Mouse (Mus musculus) embryonic facial prominence, embryonic 12.5 days (tissue): ENCODE data around the gene Fpgt. TPM values are rescaled to one million over a fixed set of nuclear protein-coding genes. Genes with fewer than 3 reads are reported as not detected.
A peak's percentile ranks its signal among the peaks of the same experiment; 100 is the strongest.

Source experiments
- ATAC-seq: fragments of 200-750 bp; cut with Nextera tagmentation; 2 replicates; pipeline ENCODE4 v1.8.0; 2017; ENCODE audit not compliant: insufficient number of reproducible peaks, insufficient read depth, low FRiP score, low TSS enrichment
- H3K27ac ChIP-seq: fragments of 300-500 bp; sonication (generic); 2 replicates; pipeline ENCODE4 v1.5.1; 2016; ENCODE audit warnings: mild to moderate bottlenecking
- H3K27me3 ChIP-seq: fragments of 300-500 bp; sonication (generic); 2 replicates; pipeline ENCODE4 v1.6.1; 2016; ENCODE audit warnings: mild to moderate bottlenecking, moderate library complexity
- H3K36me3 ChIP-seq: fragments of 300-500 bp; sonication (generic); 2 replicates; pipeline ENCODE4 v1.6.1; 2016; ENCODE audit warnings: mild to moderate bottlenecking
- H3K4me1 ChIP-seq: fragments of 300-500 bp; sonication (generic); 2 replicates; pipeline ENCODE4 v1.6.1; 2016
- H3K4me2 ChIP-seq: fragments of 300-500 bp; sonication (generic); replicated peaks from 2 replicates; pipeline ENCODE4 v1.6.1; 2016; ENCODE audit warnings: mild to moderate bottlenecking, moderate library complexity
- H3K4me3 ChIP-seq: fragments of 300-500 bp; sonication (generic); 2 replicates; pipeline ENCODE4 v1.5.1; 2016; ENCODE audit warnings: mild to moderate bottlenecking
- H3K9ac ChIP-seq: fragments of 300-500 bp; sonication (generic); 2 replicates; pipeline ENCODE4 v1.6.1; 2016; ENCODE audit warnings: mild to moderate bottlenecking, moderate library complexity
- H3K9me3 ChIP-seq: fragments of 300-500 bp; sonication (generic); 2 replicates; pipeline ENCODE4 v1.6.1; 2016; ENCODE audit warnings: mild to moderate bottlenecking, moderate library complexity
- WGBS: fragments of 180-500 bp; shearing (Covaris S2); methylation state at CpG from one replicate; pipeline ENCODE4 v1.1.7; 2016; 5-methylcytosine and 5-hydroxymethylcytosine counted together
- polyA plus RNA-seq: library from polyadenylated mRNA; unstranded; fragments of >200 nt; fragmentation: Nextera tagmentation; extraction: Ambion mirVana; gene quantifications from 2 replicates; pipeline ENCODE4 v1.2.1, GENCODE M21; 2016

Fpgt gene
- polyA plus RNA-seq: 16.3 and 18.9 TPM in 2 replicates

DNA sequence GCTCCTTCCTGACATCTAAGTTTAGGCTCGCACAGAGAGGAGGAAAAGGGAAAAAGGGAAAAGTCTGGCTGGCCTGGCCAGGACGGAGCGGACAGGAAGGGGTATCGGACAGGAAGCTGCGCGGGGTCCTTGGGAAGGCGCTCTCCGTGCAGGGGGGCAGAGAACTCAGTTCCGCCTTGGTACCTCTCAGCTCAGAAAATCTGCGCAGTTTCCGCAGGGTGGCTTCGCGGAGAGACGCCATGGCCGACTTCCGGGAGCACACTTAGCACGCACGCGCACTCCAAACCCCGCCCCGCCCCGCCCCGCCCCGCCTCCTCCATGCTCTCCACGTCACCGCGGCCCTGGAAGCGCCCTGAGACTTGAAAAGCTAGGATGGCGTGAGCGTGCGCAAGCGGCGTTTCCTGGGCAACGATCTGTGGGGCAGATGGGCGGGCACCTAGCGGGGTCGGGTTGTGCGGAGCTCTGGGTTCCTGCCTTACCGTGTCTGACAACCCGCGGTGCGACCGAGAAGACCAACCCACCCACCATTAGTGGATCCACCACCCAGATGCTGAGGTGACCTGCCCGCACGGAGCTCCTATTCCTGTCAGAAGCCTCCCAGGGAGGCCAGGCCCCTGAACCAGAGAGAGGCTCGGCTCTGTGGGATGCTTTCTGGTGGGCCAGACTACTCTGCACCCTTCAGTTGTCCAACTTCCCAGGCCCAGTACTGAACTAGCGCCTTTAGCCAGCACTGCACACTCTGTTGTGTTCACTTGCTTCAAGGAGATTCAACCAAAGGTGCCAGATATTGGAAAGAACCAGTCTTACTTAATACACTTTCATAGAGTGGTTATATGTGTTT, at the start of gene Fpgt, which contains the start of gene Lrriq3:
Gene Fpgt (minus strand): TSS at position 288 of the 841 bp plus-strand sequence.
Gene Lrriq3 (plus strand): TSS at position 319 of the 841 bp plus-strand sequence.
- no peaks in the 10 kb centered on the region for H3K36me3 ChIP-seq
- peak; percentile 99 for ATAC-seq
- H3K27me3 ChIP-seq: no peaks in the 10 kb centered on the region
- H3K27ac ChIP-seq: peak within 1 kb of the TSS; percentile 70
- no peaks in the 10 kb centered on the region for H3K9me3 ChIP-seq
- peaks cover 5% of the 10 kb centered on the region; the same call in 1 of the 2 replicates for H3K4me1 ChIP-seq
- H3K9ac ChIP-seq: peak within 1 kb of the TSS; percentile 64
- H3K4me3 ChIP-seq: peak within 1 kb of the TSS; percentile 62
- WGBS: under 1% methylated on average over 46 of the region's 47 CpGs
- H3K4me2 ChIP-seq: peak within 1 kb of the TSS; percentile 59

GRCm38 (mm10) chr3:155141047-155141446, 47.8 kb upstream of the Fpgt start:
- no peaks in the 10 kb centered on the region for H3K4me1 ChIP-seq
- no peak overlapping the region for H3K9ac ChIP-seq
- no peaks in the 10 kb centered on the region for H3K36me3 ChIP-seq
- H3K9me3 ChIP-seq: no peaks in the 10 kb centered on the region
- no peak overlapping the region for H3K27ac ChIP-seq
- H3K4me2 ChIP-seq: no peak overlapping the region
- ATAC-seq: no peak
- no peak overlapping the region for H3K4me3 ChIP-seq
- WGBS: 88% methylated on average over 11 of the region's 11 CpGs
- H3K27me3 ChIP-seq: no peaks in the 10 kb centered on the region

GRCm38 (mm10) chr3:155137737-155138136, 44.5 kb upstream of the Fpgt start:
- Histone ChIP-seq H3K27me3 (no peaks in the 10 kb centered on the region), H3K36me3 (no peaks in the 10 kb centered on the region), H3K9me3 (no peaks in the 10 kb centered on the region), H3K4me1 (no peaks in the 10 kb centered on the region), H3K4me3 (no peak overlapping the region), H3K4me2 (no peak overlapping the region), H3K9ac (no peak overlapping the region), H3K27ac (no peak overlapping the region)
- ATAC-seq: no peak
- 86% methylated on average over 5 of the region's 5 CpGs for WGBS

- Histone ChIP-seq H3K36me3 (no peaks in the 10 kb centered on the region), H3K9me3 (no peaks in the 10 kb centered on the region), H3K4me3 (no peak overlapping the region), H3K27ac (no peak overlapping the region), H3K4me1 (no peaks in the 10 kb centered on the region), H3K4me2 (no peak overlapping the region), H3K9ac (no peak overlapping the region), H3K27me3 (no peaks in the 10 kb centered on the region)
- no peak for ATAC-seq
- WGBS: 11% methylated on average over 1 of the region's 1 CpGs
Measured at GRCm38 (mm10) chr3:155105957-155106356, 12.8 kb upstream of the Fpgt start.

- Histone ChIP-seq H3K4me1 (no peaks in the 10 kb centered on the region), H3K9me3 (no peaks in the 10 kb centered on the region), H3K36me3 (no peaks in the 10 kb centered on the region), H3K27me3 (no peaks in the 10 kb centered on the region), H3K27ac (no peak overlapping the region), H3K9ac (no peak overlapping the region), H3K4me3 (no peak overlapping the region), H3K4me2 (no peak overlapping the region)
- 100% methylated on average over 1 of the region's 1 CpGs for WGBS
- ATAC-seq: no peak
Measured at GRCm38 (mm10) chr3:155099266-155099665, 6.1 kb upstream of the Fpgt start.

GRCm38 (mm10) chr3:155092081-155092480, 1.1 kb downstream of the Fpgt start:
- H3K9me3 ChIP-seq: no peaks in the 10 kb centered on the region
- no peak overlapping the region for H3K27ac ChIP-seq
- H3K4me2 ChIP-seq: peak overlapping the region; percentile 59
- H3K36me3 ChIP-seq: peaks cover 8% of the 10 kb centered on the region
- 92% methylated on average over 6 of the region's 6 CpGs for WGBS
- H3K4me1 ChIP-seq: peaks cover 5% of the 10 kb centered on the region; the same call in 1 of the 2 replicates
- peak overlapping the region; percentile 62; the same call in 1 of the 2 replicates for H3K4me3 ChIP-seq
- no peak overlapping the region for H3K9ac ChIP-seq
- H3K27me3 ChIP-seq: no peaks in the 10 kb centered on the region
- no peak for ATAC-seq

DNA sequence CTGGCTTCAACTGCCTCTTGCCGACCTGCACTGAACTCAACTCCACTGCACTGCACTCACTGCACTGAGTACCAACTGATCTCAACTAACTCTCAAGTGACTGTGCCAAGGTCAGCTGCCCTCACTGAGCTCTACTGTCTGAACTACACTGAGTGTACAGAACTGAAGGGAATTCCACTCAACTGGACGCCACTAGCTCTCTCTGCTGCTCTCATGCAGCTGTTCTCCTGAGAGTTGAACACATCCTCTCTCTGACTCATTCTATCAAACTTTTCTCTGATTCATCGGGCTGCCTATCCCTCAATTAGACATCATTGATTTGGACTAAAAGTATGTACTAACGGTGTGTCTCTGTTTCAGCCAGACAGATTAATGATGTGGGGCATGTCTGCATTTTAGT, 15.3 kb downstream of the Fpgt start:
- Histone ChIP-seq H3K9me3 (no peaks in the 10 kb centered on the region), H3K4me1 (no peaks in the 10 kb centered on the region), H3K4me2 (no peak overlapping the region), H3K27me3 (no peaks in the 10 kb centered on the region), H3K36me3 (no peaks in the 10 kb centered on the region), H3K27ac (no peak overlapping the region), H3K9ac (no peak overlapping the region), H3K4me3 (no peak overlapping the region)
- no peak for ATAC-seq
- WGBS: 84% methylated on average over 4 of the region's 4 CpGs

DNA sequence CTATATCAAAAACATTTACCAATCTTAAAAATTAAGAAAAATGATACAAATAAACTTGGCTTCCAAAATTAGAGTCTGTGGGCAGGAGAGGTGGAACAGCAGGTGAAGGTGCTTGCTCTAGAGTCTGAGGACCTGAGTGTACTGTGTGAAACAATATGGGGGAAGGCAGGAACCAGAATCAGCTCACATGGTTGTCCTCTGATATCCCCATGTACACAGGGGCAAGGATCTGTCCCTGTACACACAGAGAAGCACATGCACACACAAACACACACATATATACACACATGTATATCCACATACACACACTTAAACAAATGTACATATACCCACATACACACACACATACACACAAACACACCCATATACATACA, 33.8 kb downstream of the Fpgt start:
- H3K27me3 ChIP-seq: no peaks in the 10 kb centered on the region
- no peak for ATAC-seq
- H3K4me1 ChIP-seq: no peaks in the 10 kb centered on the region
- no peaks in the 10 kb centered on the region for H3K36me3 ChIP-seq
- H3K4me2 ChIP-seq: no peak overlapping the region
- no peaks in the 10 kb centered on the region for H3K9me3 ChIP-seq
- no peak overlapping the region for H3K9ac ChIP-seq
- no peak overlapping the region for H3K4me3 ChIP-seq
- H3K27ac ChIP-seq: no peak overlapping the region

DNA sequence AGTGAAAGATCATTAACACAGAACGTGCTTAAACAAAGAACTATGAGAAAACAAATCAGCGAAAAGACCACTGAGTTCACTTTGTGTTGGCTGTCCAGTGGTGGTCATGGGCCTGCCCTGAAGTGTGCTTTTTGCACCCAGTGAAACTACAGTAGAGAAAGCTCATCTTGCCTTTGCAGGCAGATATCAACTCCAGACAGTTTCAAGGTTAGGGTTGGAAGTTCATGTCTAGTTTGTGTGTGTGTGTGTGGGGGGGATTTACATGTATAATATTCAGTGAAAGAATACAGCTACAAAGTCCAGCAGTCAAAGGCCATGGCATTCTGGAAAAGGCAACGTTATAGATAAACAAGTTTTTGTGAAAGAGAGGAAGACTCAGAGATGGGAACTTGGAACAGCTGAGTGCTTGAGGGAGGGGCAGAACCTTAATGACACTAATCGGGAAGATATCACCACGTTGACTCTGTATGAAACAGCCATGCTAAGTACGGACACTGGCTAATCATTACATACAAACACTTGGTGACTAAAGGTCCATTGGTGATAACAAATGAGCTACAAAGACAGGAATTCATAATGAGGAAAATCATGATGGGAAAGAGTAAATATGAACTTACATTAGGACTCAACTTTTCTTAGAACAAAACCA, 34.3 kb downstream of the Fpgt start:
- Histone ChIP-seq H3K9me3 (no peaks in the 10 kb centered on the region), H3K9ac (no peak overlapping the region), H3K27me3 (no peaks in the 10 kb centered on the region), H3K4me2 (no peak overlapping the region), H3K4me1 (no peaks in the 10 kb centered on the region), H3K4me3 (no peak overlapping the region), H3K36me3 (no peaks in the 10 kb centered on the region), H3K27ac (no peak overlapping the region)
- WGBS: 80% methylated on average over 6 of the region's 6 CpGs
- ATAC-seq: no peak

- no peak overlapping the region for H3K4me2 ChIP-seq
- H3K36me3 ChIP-seq: no peaks in the 10 kb centered on the region
- H3K27ac ChIP-seq: no peak overlapping the region
- no peak for ATAC-seq
- H3K4me1 ChIP-seq: no peaks in the 10 kb centered on the region
- H3K4me3 ChIP-seq: no peak overlapping the region
- H3K27me3 ChIP-seq: no peaks in the 10 kb centered on the region
- H3K9me3 ChIP-seq: no peaks in the 10 kb centered on the region
- H3K9ac ChIP-seq: no peak overlapping the region
Measured at GRCm38 (mm10) chr3:155057566-155057965, 35.6 kb downstream of the Fpgt start.

DNA sequence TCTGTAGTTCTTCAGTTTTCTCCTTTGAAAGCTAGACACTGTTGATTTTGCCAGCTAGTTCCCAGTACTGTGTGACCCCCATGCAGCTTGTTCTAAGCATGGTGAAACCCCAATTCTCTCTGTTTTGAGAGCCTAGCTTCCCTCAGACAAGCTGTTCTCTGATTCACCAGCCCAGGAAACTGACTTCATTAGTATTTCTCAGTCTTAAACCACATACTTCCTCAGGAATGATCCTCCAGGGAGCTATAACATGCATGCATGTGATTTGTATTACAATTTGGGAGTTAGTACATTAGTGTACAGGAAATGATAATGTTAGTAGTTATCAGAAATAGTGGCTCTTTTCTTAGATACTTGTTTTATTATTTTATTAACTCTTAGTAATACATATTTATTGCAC, 36.6 kb downstream of the Fpgt start:
- no peaks in the 10 kb centered on the region for H3K9me3 ChIP-seq
- no peaks in the 10 kb centered on the region for H3K4me1 ChIP-seq
- no peak overlapping the region for H3K4me2 ChIP-seq
- H3K36me3 ChIP-seq: no peaks in the 10 kb centered on the region
- no peak overlapping the region for H3K4me3 ChIP-seq
- no peak overlapping the region for H3K9ac ChIP-seq
- H3K27ac ChIP-seq: no peak overlapping the region
- no peak for ATAC-seq
- no peaks in the 10 kb centered on the region for H3K27me3 ChIP-seq

DNA sequence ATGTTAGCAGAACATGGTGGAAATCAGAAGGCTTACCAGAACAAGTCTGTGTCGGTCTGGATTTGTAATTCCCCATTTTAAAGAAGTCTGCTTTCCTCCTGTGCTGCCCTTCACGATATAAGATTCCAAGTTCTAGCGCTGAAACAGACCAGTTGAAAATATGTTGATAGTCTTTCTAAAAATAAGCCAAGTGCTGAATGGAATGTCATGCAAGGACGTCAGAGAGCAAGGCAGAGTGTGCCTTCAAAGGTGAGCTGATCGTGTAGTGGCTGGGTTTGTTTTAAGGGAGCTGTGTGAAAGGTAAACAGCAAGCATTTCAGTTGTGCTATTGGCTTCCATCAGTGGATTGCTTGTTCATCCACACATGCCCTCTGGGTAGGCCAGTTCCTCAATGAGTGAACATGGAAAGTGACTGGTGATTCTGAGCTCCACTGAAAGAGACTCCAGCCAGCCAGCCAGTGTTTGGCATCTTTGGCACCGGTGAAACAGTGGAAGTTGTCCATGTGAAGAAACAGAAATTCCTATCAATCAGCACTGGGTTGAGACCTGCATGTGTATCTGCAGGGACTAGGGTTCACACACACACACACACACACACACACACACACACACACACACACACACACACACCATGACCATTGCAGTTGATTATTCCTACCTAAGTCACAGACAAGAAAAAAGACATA, 37.8 kb downstream of the Fpgt start, which contains the start of gene Tnni3k:
Gene Tnni3k (minus strand): TSS at position 177 of the 686 bp plus-strand sequence.
- no peak within 1 kb of the TSS for H3K9ac ChIP-seq
- ATAC-seq: no peak
- H3K27ac ChIP-seq: no peak within 1 kb of the TSS
- H3K4me2 ChIP-seq: no peak within 1 kb of the TSS
- no peaks in the 10 kb centered on the region for H3K27me3 ChIP-seq
- no peaks in the 10 kb centered on the region for H3K36me3 ChIP-seq
- H3K4me3 ChIP-seq: no peak within 1 kb of the TSS
- no peaks in the 10 kb centered on the region for H3K9me3 ChIP-seq
- 70% methylated on average over 6 of the region's 6 CpGs for WGBS
- H3K4me1 ChIP-seq: no peaks in the 10 kb centered on the region
